Mouse (Mus musculus) MEL (cell line): Measurements from ENCODE around the gene Col26a1.

Experiments
- BHLHE40 ChIP-seq: IDR thresholded peaks from 2 replicates; pipeline ENCODE4 v1.6.1; 2012; ENCODE audit warnings: low read depth, mild to moderate bottlenecking, inconsistent platforms, low read length, improper control_type of control experiment, borderline replicate concordance
- CHD2 ChIP-seq: IDR thresholded peaks from 2 replicates; pipeline ENCODE4 v1.6.1; 2011; ENCODE audit warnings: low read length, improper control_type of control experiment
- CTCF ChIP-seq, 3 experiments: IDR thresholded peaks in 2 of 3; conservative IDR thresholded peaks in 1 of 3; 2 replicates each; pipeline ENCODE4 v1.5.1; 2011 to 2012; ENCODE audit warnings: low read length in 3 of 3, low read depth in 2 of 3, mild to moderate bottlenecking in 2 of 3, improper control_type of control experiment in 1 of 3, inconsistent platforms in 1 of 3, mixed read lengths in 1 of 3, moderate library complexity in 1 of 3; ENCODE audit not compliant: control insufficient read depth in 1 of 3, insufficient read depth in 1 of 3, poor library complexity in 1 of 3, severe bottlenecking in 1 of 3
- E2F4 ChIP-seq: IDR thresholded peaks from 2 replicates; pipeline ENCODE4 v1.6.1; 2011; ENCODE audit warnings: low read depth, low read length, improper control_type of control experiment, borderline replicate concordance
- ELF1 ChIP-seq: IDR thresholded peaks from 2 replicates; pipeline ENCODE4 v1.6.1; 2014; ENCODE audit warnings: low read depth, mild to moderate bottlenecking, inconsistent platforms, low read length, improper control_type of control experiment, moderate library complexity
- EP300 ChIP-seq, 2 experiments: IDR thresholded peaks; 2 replicates each; pipeline ENCODE4 v1.6.1; 2011; ENCODE audit warnings: improper control_type of control experiment in 2 of 2, low read length in 2 of 2, low read depth in 1 of 2, mild to moderate bottlenecking in 1 of 2
- HCFC1 ChIP-seq: IDR thresholded peaks from 2 replicates; pipeline ENCODE4 v1.6.1; 2012; ENCODE audit warnings: low read depth, mild to moderate bottlenecking, inconsistent platforms, low read length, improper control_type of control experiment, moderate library complexity
- MXI1 ChIP-seq: IDR thresholded peaks from 2 replicates; pipeline ENCODE4 v1.6.1; 2011; ENCODE audit warnings: mild to moderate bottlenecking, low read depth, low read length, improper control_type of control experiment
- POLR2A ChIP-seq, 2 experiments: IDR thresholded peaks; 2 replicates each; pipeline ENCODE4 v1.6.1; 2011 to 2012; ENCODE audit warnings: low read length in 2 of 2, mild to moderate bottlenecking in 2 of 2, control low read depth in 1 of 2, improper control_type of control experiment in 1 of 2, low read depth in 1 of 2, moderate library complexity in 1 of 2; ENCODE audit not compliant: control insufficient read depth in 1 of 2, insufficient read depth in 1 of 2, poor library complexity in 1 of 2
- TAL1 ChIP-seq: IDR thresholded peaks from 2 replicates; pipeline ENCODE4 v1.6.1; 2012; ENCODE audit warnings: mild to moderate bottlenecking, inconsistent platforms, low read length, moderate library complexity, mixed read lengths
- TCF12 ChIP-seq: IDR thresholded peaks from 2 replicates; pipeline ENCODE4 v1.6.1; 2014; ENCODE audit warnings: low read depth, mild to moderate bottlenecking, inconsistent platforms, low read length, improper control_type of control experiment, moderate library complexity
- ZC3H11A ChIP-seq: IDR thresholded peaks from 2 replicates; pipeline ENCODE4 v1.6.1; 2012; ENCODE audit warnings: low read depth, mild to moderate bottlenecking, inconsistent platforms, low read length, improper control_type of control experiment

GRCm38 (mm10) chr5:136760345-136760744 is 122.7 kb downstream of the Col26a1 start:
- TF ChIP-seq TAL1 (no peak), CHD2 (no peak), TCF12 (no peak), ELF1 (no peak), CTCF (IDR thresholded peaks at IDR 0.05 in 2 of 3, conservative IDR thresholded peaks at IDR 0.05 in 1 of 3; ENCODE audit: control insufficient read depth in 1 of 3, insufficient read depth in 1 of 3, low read depth in 2 of 3, low read length in 3 of 3, poor library complexity in 1 of 3, severe bottlenecking in 1 of 3) (no peak), POLR2A (IDR thresholded peaks at IDR 0.05; ENCODE audit: control insufficient read depth in 1 of 2, insufficient read depth in 1 of 2, low read depth in 1 of 2, low read length in 2 of 2, poor library complexity in 1 of 2) (no peak), EP300 (IDR thresholded peaks at IDR 0.05; ENCODE audit: low read depth in 1 of 2, low read length in 2 of 2) (no peak), HCFC1 (no peak), MXI1 (no peak), ZC3H11A (no peak), BHLHE40 (no peak), E2F4 (no peak)
